Mouse (Mus musculus): ENCODE measurements at regions not wholly inside any gene's neighbourhood (a gene's known extent, or its start where the extent isn't known, plus 50 kb on each side); places are given as distances from the start of the nearest gene placed in this dataset.
A peak's percentile ranks its signal among the peaks of the same experiment; 100 is the strongest.

GRCm38 (mm10) chr13:99605866-99606605, 89.7 kb upstream of the Map1b start:
- 61% methylated on average over 2 of the region's 2 CpGs for WGBS
- H3K4me1 ChIP-seq (ENCODE audit: control insufficient read depth, insufficient read depth, low read length) = peaks cover 5% of the 10 kb centered on the region; the same call in 1 of the 2 replicates
- no peak overlapping the region for H3K4me2 ChIP-seq (ENCODE audit: low read depth, low read length)
- no peaks in the 10 kb centered on the region for H3K27me3 ChIP-seq (ENCODE audit: control insufficient read depth, insufficient read depth, low read length)
- H3K9ac ChIP-seq (replicated peaks; ENCODE audit: low read length) = no peak overlapping the region
- no peak for ATAC-seq (replicated peaks; ENCODE audit: insufficient number of reproducible peaks, low FRiP score, low TSS enrichment, low read depth)
- no peaks in the 10 kb centered on the region; the same call in 1 of the 2 replicates for H3K9me3 ChIP-seq (replicated peaks; ENCODE audit: control insufficient read depth, low read length)
- no peak for DNase-seq (ENCODE audit: low spot score)
- no peak overlapping the region for H3K27ac ChIP-seq (replicated peaks; ENCODE audit: low read depth, low read length)
- no peaks in the 10 kb centered on the region for H3K36me3 ChIP-seq (replicated peaks; ENCODE audit: control insufficient read depth, insufficient read depth, low read depth, low read length)
- no peak overlapping the region for H3K4me3 ChIP-seq (ENCODE audit: low read depth, low read length)

DNA sequence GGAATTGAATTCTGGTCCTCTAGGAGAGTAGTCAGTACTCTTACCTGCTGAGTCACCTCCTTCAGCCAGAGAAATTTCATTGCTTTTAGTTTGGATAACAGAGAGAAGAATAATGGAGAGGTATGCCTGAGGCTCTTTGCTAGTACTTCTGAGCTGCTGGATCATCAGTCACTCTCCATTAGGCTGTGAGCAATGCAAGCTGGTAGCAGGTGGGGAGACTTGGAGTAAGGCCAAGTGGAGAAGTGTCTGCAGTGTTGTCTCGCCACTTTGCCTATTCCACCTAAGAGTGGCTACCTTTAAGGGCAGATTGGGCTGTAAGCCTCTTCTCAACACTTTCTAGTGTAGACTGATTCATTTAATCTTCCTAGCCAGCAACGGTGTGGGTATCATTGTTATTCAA, 81.6 kb upstream of the Map1b start:
- 88% methylated on average over 2 of the region's 2 CpGs for WGBS
- Histone ChIP-seq H3K9me3 (replicated peaks; ENCODE audit: control insufficient read depth, low read length) (no peaks in the 10 kb centered on the region), H3K36me3 (replicated peaks; ENCODE audit: control insufficient read depth, insufficient read depth, low read depth, low read length) (no peaks in the 10 kb centered on the region), H3K4me1 (ENCODE audit: control insufficient read depth, insufficient read depth, low read length) (no peaks in the 10 kb centered on the region), H3K9ac (replicated peaks; ENCODE audit: low read length) (no peak overlapping the region), H3K27me3 (ENCODE audit: control insufficient read depth, insufficient read depth, low read length) (no peaks in the 10 kb centered on the region), H3K4me3 (ENCODE audit: low read depth, low read length) (no peak overlapping the region), H3K27ac (replicated peaks; ENCODE audit: low read depth, low read length) (no peak overlapping the region), H3K4me2 (ENCODE audit: low read depth, low read length) (no peak overlapping the region)
- DNase-seq (ENCODE audit: low spot score) (no peak), ATAC-seq (replicated peaks; ENCODE audit: insufficient number of reproducible peaks, low FRiP score, low TSS enrichment, low read depth) (no peak)

DNA sequence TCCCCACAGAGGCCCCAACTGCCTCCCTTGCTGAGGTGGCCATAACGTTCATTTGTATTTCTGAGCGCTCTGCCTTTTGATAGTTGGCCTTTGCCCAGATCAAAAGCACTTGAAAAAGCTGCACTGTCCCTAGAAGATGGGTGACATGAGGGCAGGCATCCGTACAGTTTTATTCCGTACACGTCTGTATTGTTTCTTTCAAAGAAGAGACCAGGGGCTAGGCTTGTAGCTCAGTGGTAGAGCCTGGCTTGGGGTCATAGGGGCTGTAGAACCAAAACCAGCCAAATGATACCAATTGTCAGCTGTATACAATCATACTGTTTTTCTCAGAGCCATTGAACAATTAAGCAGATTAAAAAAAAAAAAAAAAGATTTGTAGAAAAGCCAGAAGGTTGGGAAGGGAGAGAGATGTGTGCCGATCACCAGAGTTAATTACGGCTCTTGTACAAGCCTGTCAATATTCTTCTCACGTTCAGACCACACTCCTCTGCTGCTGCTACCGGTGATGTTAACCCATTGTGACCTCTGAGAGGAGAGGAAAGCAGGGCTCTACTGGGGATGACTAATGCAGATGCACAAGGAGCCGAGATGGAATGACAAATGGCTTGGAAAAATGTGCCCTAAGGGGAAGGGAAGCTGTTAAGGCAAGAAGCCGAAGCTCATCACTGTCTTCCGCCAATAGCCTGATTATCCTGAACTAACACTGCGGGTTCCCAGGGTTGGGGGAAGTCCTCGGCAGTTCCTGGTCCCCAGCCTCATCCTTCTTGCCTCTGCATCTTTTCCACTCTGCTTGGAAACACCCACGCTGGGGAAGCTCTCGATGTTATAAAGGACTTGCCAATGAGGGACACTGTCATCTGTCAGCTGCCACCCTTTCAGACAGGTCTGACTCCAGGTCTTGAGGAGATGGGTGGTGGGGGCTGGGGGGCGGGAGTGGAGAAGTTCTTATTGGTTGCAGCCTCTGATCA, 77.8 kb upstream of the Map1b start:
- Histone ChIP-seq H3K27me3 (ENCODE audit: control insufficient read depth, insufficient read depth, low read length) (no peaks in the 10 kb centered on the region), H3K9me3 (replicated peaks; ENCODE audit: control insufficient read depth, low read length) (no peaks in the 10 kb centered on the region), H3K36me3 (replicated peaks; ENCODE audit: control insufficient read depth, insufficient read depth, low read depth, low read length) (no peaks in the 10 kb centered on the region), H3K4me3 (ENCODE audit: low read depth, low read length) (no peak overlapping the region), H3K4me2 (ENCODE audit: low read depth, low read length) (no peak overlapping the region), H3K27ac (replicated peaks; ENCODE audit: low read depth, low read length) (no peak overlapping the region), H3K4me1 (ENCODE audit: control insufficient read depth, insufficient read depth, low read length) (no peaks in the 10 kb centered on the region), H3K9ac (replicated peaks; ENCODE audit: low read length) (no peak overlapping the region)
- ATAC-seq (replicated peaks; ENCODE audit: insufficient number of reproducible peaks, low FRiP score, low TSS enrichment, low read depth) (0 out of 2 replicates have a peak, but pooled peaks have one; percentile 59), DNase-seq (ENCODE audit: low spot score) (no peak)
- WGBS = 32% methylated on average over 17 of the region's 17 CpGs

DNA sequence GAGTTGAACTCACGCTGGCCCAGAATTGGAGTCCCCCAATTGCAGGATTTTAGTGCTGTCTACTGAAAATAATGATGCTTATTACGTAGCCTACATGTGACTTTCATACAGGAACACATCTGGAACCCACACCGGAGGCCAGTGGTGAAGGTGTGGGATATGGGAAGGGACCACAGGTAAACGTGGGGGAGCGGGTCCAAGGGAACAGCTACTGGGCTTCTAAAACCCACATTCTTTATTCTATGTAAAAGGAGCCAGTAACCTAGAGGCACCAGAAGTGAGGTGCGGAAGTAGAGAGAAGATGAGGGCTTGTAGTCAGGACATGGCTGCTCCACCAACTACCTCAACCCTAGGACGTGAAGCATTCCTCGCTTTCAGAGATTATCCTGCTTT, 76.9 kb upstream of the Map1b start:
- no peaks in the 10 kb centered on the region for H3K9me3 ChIP-seq (replicated peaks; ENCODE audit: control insufficient read depth, low read length)
- no peak overlapping the region for H3K27ac ChIP-seq (replicated peaks; ENCODE audit: low read depth, low read length)
- H3K9ac ChIP-seq (replicated peaks; ENCODE audit: low read length) = no peak overlapping the region
- 48% methylated on average over 8 of the region's 8 CpGs for WGBS
- no peak overlapping the region for H3K4me2 ChIP-seq (ENCODE audit: low read depth, low read length)
- no peaks in the 10 kb centered on the region for H3K36me3 ChIP-seq (replicated peaks; ENCODE audit: control insufficient read depth, insufficient read depth, low read depth, low read length)
- H3K4me3 ChIP-seq (ENCODE audit: low read depth, low read length) = no peak overlapping the region
- no peak for DNase-seq (ENCODE audit: low spot score)
- no peaks in the 10 kb centered on the region for H3K4me1 ChIP-seq (ENCODE audit: control insufficient read depth, insufficient read depth, low read length)
- no peaks in the 10 kb centered on the region for H3K27me3 ChIP-seq (ENCODE audit: control insufficient read depth, insufficient read depth, low read length)
- ATAC-seq (replicated peaks; ENCODE audit: insufficient number of reproducible peaks, low FRiP score, low TSS enrichment, low read depth) = no peak

- no peak overlapping the region for H3K4me3 ChIP-seq (ENCODE audit: low read depth, low read length)
- ATAC-seq (replicated peaks; ENCODE audit: insufficient number of reproducible peaks, low FRiP score, low TSS enrichment, low read depth) (no peak), DNase-seq (ENCODE audit: low spot score) (peak; percentile 42)
- no peaks in the 10 kb centered on the region for H3K27me3 ChIP-seq (ENCODE audit: control insufficient read depth, insufficient read depth, low read length)
- no peak overlapping the region for H3K9ac ChIP-seq (replicated peaks; ENCODE audit: low read length)
- no peak overlapping the region for H3K27ac ChIP-seq (replicated peaks; ENCODE audit: low read depth, low read length)
- no peaks in the 10 kb centered on the region for H3K36me3 ChIP-seq (replicated peaks; ENCODE audit: control insufficient read depth, insufficient read depth, low read depth, low read length)
- H3K9me3 ChIP-seq (replicated peaks; ENCODE audit: control insufficient read depth, low read length) = no peaks in the 10 kb centered on the region
- H3K4me1 ChIP-seq (ENCODE audit: control insufficient read depth, insufficient read depth, low read length) = no peaks in the 10 kb centered on the region
- WGBS = 12% methylated on average over 15 of the region's 15 CpGs
- H3K4me2 ChIP-seq (ENCODE audit: low read depth, low read length) = peak overlapping the region; percentile 23; the same call in 1 of the 2 replicates
Measured at GRCm38 (mm10) chr13:99592596-99593242, 76.4 kb upstream of the Map1b start.

GRCm38 (mm10) chr13:99588646-99589045, 72.3 kb upstream of the Map1b start:
- Histone ChIP-seq H3K4me2 (ENCODE audit: low read depth, low read length) (no peak overlapping the region), H3K27ac (replicated peaks; ENCODE audit: low read depth, low read length) (no peak overlapping the region), H3K4me3 (ENCODE audit: low read depth, low read length) (no peak overlapping the region), H3K27me3 (ENCODE audit: control insufficient read depth, insufficient read depth, low read length) (no peaks in the 10 kb centered on the region), H3K9ac (replicated peaks; ENCODE audit: low read length) (no peak overlapping the region), H3K36me3 (replicated peaks; ENCODE audit: control insufficient read depth, insufficient read depth, low read depth, low read length) (no peaks in the 10 kb centered on the region), H3K9me3 (replicated peaks; ENCODE audit: control insufficient read depth, low read length) (no peaks in the 10 kb centered on the region), H3K4me1 (ENCODE audit: control insufficient read depth, insufficient read depth, low read length) (no peaks in the 10 kb centered on the region)
- DNase-seq (ENCODE audit: low spot score) (no peak), ATAC-seq (replicated peaks; ENCODE audit: insufficient number of reproducible peaks, low FRiP score, low TSS enrichment, low read depth) (no peak)
- WGBS = 88% methylated on average over 8 of the region's 8 CpGs

DNA sequence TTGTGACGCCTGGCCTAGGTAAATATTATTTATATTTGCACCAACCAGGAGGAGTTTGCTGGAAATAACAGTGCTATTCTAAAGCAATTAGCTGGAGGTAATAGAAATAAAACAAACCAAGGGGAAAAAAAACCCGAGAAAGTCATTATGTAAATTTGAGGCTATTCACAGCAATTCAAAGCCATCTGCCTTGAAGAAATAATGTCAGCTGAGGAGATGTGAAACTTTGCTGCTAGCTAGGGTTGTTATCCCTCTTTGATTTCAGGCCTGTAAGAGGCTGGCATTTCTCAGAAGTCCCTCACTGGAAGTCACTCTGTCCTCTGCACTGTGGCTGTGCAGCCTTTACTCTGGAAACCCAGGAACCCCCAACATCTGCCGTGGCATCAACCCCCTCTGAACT, 67.5 kb upstream of the Map1b start:
- H3K4me3 ChIP-seq (ENCODE audit: low read depth, low read length) = no peak overlapping the region
- H3K27ac ChIP-seq (replicated peaks; ENCODE audit: low read depth, low read length) = no peak overlapping the region
- 60% methylated on average over 3 of the region's 3 CpGs for WGBS
- ATAC-seq (replicated peaks; ENCODE audit: insufficient number of reproducible peaks, low FRiP score, low TSS enrichment, low read depth) (no peak), DNase-seq (ENCODE audit: low spot score) (no peak)
- no peak overlapping the region for H3K9ac ChIP-seq (replicated peaks; ENCODE audit: low read length)
- no peak overlapping the region for H3K4me2 ChIP-seq (ENCODE audit: low read depth, low read length)
- no peaks in the 10 kb centered on the region for H3K27me3 ChIP-seq (ENCODE audit: control insufficient read depth, insufficient read depth, low read length)
- no peaks in the 10 kb centered on the region for H3K4me1 ChIP-seq (ENCODE audit: control insufficient read depth, insufficient read depth, low read length)
- no peaks in the 10 kb centered on the region for H3K36me3 ChIP-seq (replicated peaks; ENCODE audit: control insufficient read depth, insufficient read depth, low read depth, low read length)
- H3K9me3 ChIP-seq (replicated peaks; ENCODE audit: control insufficient read depth, low read length) = no peaks in the 10 kb centered on the region

All from embryonic facial prominence, embryonic 11.5 days (tissue).